Mouse (Mus musculus) midbrain, embryonic 15.5 days (tissue): ENCODE measurements around the gene Narf. TPM values are rescaled to one million over a fixed set of nuclear protein-coding genes. Genes with fewer than 3 reads are reported as not detected.

Experiments used
- ATAC-seq: fragments of 200-750 bp; cut with Nextera tagmentation; replicated peaks from 2 replicates; pipeline ENCODE4 v1.8.0; 2017; ENCODE audit warnings: moderate TSS enrichment
- H3K27ac ChIP-seq: fragments of 300-500 bp; sonication (generic); 2 replicates; pipeline ENCODE4 v1.5.1; 2015; ENCODE audit warnings: mild to moderate bottlenecking, inconsistent platforms
- H3K27me3 ChIP-seq: fragments of 300-500 bp; sonication (generic); replicated peaks from 2 replicates; pipeline ENCODE4 v1.6.1; 2015; ENCODE audit warnings: inconsistent platforms
- H3K36me3 ChIP-seq: fragments of 300-500 bp; sonication (generic); replicated peaks from 2 replicates; pipeline ENCODE4 v1.6.1; 2015; ENCODE audit warnings: inconsistent platforms
- H3K4me1 ChIP-seq: fragments of 300-500 bp; sonication (generic); 2 replicates; pipeline ENCODE4 v1.6.1; 2015; ENCODE audit warnings: inconsistent platforms
- H3K4me2 ChIP-seq: fragments of 300-500 bp; sonication (generic); 2 replicates; pipeline ENCODE4 v1.6.1; 2015; ENCODE audit warnings: inconsistent platforms, mild to moderate bottlenecking, moderate library complexity
- H3K4me3 ChIP-seq: fragments of 300-500 bp; sonication (generic); 2 replicates; pipeline ENCODE4 v1.5.1; 2015; ENCODE audit warnings: mild to moderate bottlenecking, inconsistent platforms
- H3K9ac ChIP-seq: fragments of 300-500 bp; sonication (generic); 2 replicates; pipeline ENCODE4 v1.6.1; 2015; ENCODE audit warnings: mild to moderate bottlenecking, inconsistent platforms
- H3K9me3 ChIP-seq: fragments of 300-500 bp; sonication (generic); 2 replicates; pipeline ENCODE4 v1.6.1; 2016; ENCODE audit warnings: inconsistent platforms
- WGBS: fragments of 180-500 bp; shearing (Covaris S2); methylation state at CpG from one replicate; pipeline ENCODE4 v1.1.7; 2015; ENCODE audit warnings: mixed read lengths; 5-methylcytosine and 5-hydroxymethylcytosine counted together
- polyA plus RNA-seq: library from polyadenylated mRNA; unstranded; fragments of >200 nt; fragmentation: Nextera tagmentation; extraction: Ambion mirVana; gene quantifications from 2 replicates; pipeline ENCODE4 v1.2.1, GENCODE M21; 2015

Narf gene
- polyA plus RNA-seq, 1 experiment from 2014 or later = 106 TPM

GRCm38 (mm10) chr11:121219776-121220175, 17.3 kb upstream of the Narf start:
- no peaks in the 10 kb centered on the region for H3K4me1 ChIP-seq
- no peak for ATAC-seq
- H3K4me3 ChIP-seq = no peak overlapping the region
- no peak overlapping the region for H3K27ac ChIP-seq
- no peak overlapping the region for H3K9ac ChIP-seq
- H3K36me3 ChIP-seq = peaks cover 42% of the 10 kb centered on the region; the same call in 1 of the 2 replicates
- H3K4me2 ChIP-seq = no peak overlapping the region
- H3K9me3 ChIP-seq = no peaks in the 10 kb centered on the region
- WGBS = 89% methylated on average over 11 of the region's 11 CpGs
- no peaks in the 10 kb centered on the region for H3K27me3 ChIP-seq

GRCm38 (mm10) chr11:121220771-121221170, 16.3 kb upstream of the Narf start:
- H3K27ac ChIP-seq = no peak overlapping the region
- H3K36me3 ChIP-seq = peaks cover 43% of the 10 kb centered on the region; the same call in 1 of the 2 replicates
- 91% methylated on average over 5 of the region's 5 CpGs for WGBS
- no peak overlapping the region for H3K4me3 ChIP-seq
- H3K27me3 ChIP-seq = no peaks in the 10 kb centered on the region
- H3K4me2 ChIP-seq = no peak overlapping the region
- no peak overlapping the region for H3K9ac ChIP-seq
- H3K9me3 ChIP-seq = no peaks in the 10 kb centered on the region
- ATAC-seq = no peak
- H3K4me1 ChIP-seq = no peaks in the 10 kb centered on the region

- Histone ChIP-seq H3K27me3 (no peaks in the 10 kb centered on the region), H3K4me2 (no peak overlapping the region), H3K4me1 (no peaks in the 10 kb centered on the region), H3K9me3 (no peaks in the 10 kb centered on the region), H3K27ac (no peak overlapping the region), H3K4me3 (no peak overlapping the region), H3K9ac (no peak overlapping the region), H3K36me3 (peaks cover 39% of the 10 kb centered on the region; the same call in 1 of the 2 replicates)
- ATAC-seq = no peak
- 91% methylated on average over 6 of the region's 6 CpGs for WGBS
These were observed 15.6 kb upstream of the Narf start for GRCm38 (mm10) chr11:121221321-121222010.

GRCm38 (mm10) chr11:121228129-121229017, 8.7 kb upstream of the Narf start:
- Histone ChIP-seq H3K4me2 (peak overlapping the region; percentile 84), H3K9me3 (no peaks in the 10 kb centered on the region), H3K36me3 (peaks cover 14% of the 10 kb centered on the region; the same call in 1 of the 2 replicates), H3K27me3 (no peaks in the 10 kb centered on the region), H3K4me1 (peaks cover 24% of the 10 kb centered on the region), H3K27ac (peak overlapping the region; percentile 72), H3K9ac (peak overlapping the region; percentile 72), H3K4me3 (peak overlapping the region; percentile 68)
- ATAC-seq = peak; percentile 26; the same call in 1 of the 2 replicates
- 30% methylated on average over 21 of the region's 21 CpGs for WGBS

GRCm38 (mm10) chr11:121229018-121229439, 8.0 kb upstream of the Narf start, which contains the start of gene Cybc1:
Gene Cybc1, minus strand, starts transcription at chr11:121229322.
- Histone ChIP-seq H3K27me3 (no peaks in the 10 kb centered on the region), H3K9ac (peak within 1 kb of the TSS; percentile 72), H3K4me1 (peaks cover 24% of the 10 kb centered on the region), H3K4me2 (peak within 1 kb of the TSS; percentile 84), H3K4me3 (peak within 1 kb of the TSS; percentile 68), H3K27ac (peak within 1 kb of the TSS; percentile 72), H3K36me3 (0 out of 2 replicates have a peak, but pooled peaks cover 7% of the 10 kb centered on the region), H3K9me3 (no peaks in the 10 kb centered on the region)
- ATAC-seq = peak; percentile 89
- WGBS = under 1% methylated on average over 23 of the region's 23 CpGs

GRCm38 (mm10) chr11:121231191-121231590, 5.9 kb upstream of the Narf start:
- Histone ChIP-seq H3K27ac (no peak overlapping the region), H3K4me1 (peaks cover 31% of the 10 kb centered on the region), H3K4me2 (no peak overlapping the region), H3K36me3 (no peaks in the 10 kb centered on the region), H3K9me3 (no peaks in the 10 kb centered on the region), H3K9ac (no peak overlapping the region), H3K27me3 (no peaks in the 10 kb centered on the region), H3K4me3 (no peak overlapping the region)
- no peak for ATAC-seq
- 78% methylated on average over 4 of the region's 4 CpGs for WGBS

GRCm38 (mm10) chr11:121231628-121232291, 5.3 kb upstream of the Narf start:
- no peak for ATAC-seq
- H3K9me3 ChIP-seq = no peaks in the 10 kb centered on the region
- no peak overlapping the region for H3K4me3 ChIP-seq
- H3K4me2 ChIP-seq = no peak overlapping the region
- no peaks in the 10 kb centered on the region for H3K27me3 ChIP-seq
- no peaks in the 10 kb centered on the region for H3K36me3 ChIP-seq
- 49% methylated on average over 4 of the region's 4 CpGs for WGBS
- no peak overlapping the region for H3K9ac ChIP-seq
- H3K27ac ChIP-seq = no peak overlapping the region
- H3K4me1 ChIP-seq = peaks cover 34% of the 10 kb centered on the region

GRCm38 (mm10) chr11:121232706-121233105, 4.3 kb upstream of the Narf start:
- Histone ChIP-seq H3K9ac (no peak overlapping the region), H3K9me3 (no peaks in the 10 kb centered on the region), H3K4me3 (no peak overlapping the region), H3K27ac (no peak overlapping the region), H3K27me3 (no peaks in the 10 kb centered on the region), H3K36me3 (no peaks in the 10 kb centered on the region), H3K4me1 (peaks cover 26% of the 10 kb centered on the region), H3K4me2 (no peak overlapping the region)
- ATAC-seq = no peak
- 34% methylated on average over 4 of the region's 4 CpGs for WGBS

GRCm38 (mm10) chr11:121235475-121236238, 1.4 kb upstream of the Narf start:
- peak overlapping the region; percentile 56; the same call in 1 of the 2 replicates for H3K4me2 ChIP-seq
- no peaks in the 10 kb centered on the region for H3K9me3 ChIP-seq
- ATAC-seq = no peak
- WGBS = 29% methylated on average over 9 of the region's 9 CpGs
- no peaks in the 10 kb centered on the region for H3K36me3 ChIP-seq
- peaks cover 35% of the 10 kb centered on the region for H3K4me1 ChIP-seq
- peak overlapping the region; percentile 99 for H3K27ac ChIP-seq
- H3K9ac ChIP-seq = no peak overlapping the region
- peak overlapping the region; percentile 61; the same call in 1 of the 2 replicates for H3K4me3 ChIP-seq
- H3K27me3 ChIP-seq = no peaks in the 10 kb centered on the region

GRCm38 (mm10) chr11:121237345-121238128, 484 bp downstream of the Narf start:
- H3K4me2 ChIP-seq = peak overlapping the region; percentile 56
- peaks cover 41% of the 10 kb centered on the region for H3K4me1 ChIP-seq
- no peaks in the 10 kb centered on the region for H3K27me3 ChIP-seq
- H3K4me3 ChIP-seq = peak overlapping the region; percentile 61
- H3K9ac ChIP-seq = peak overlapping the region; percentile 81
- no peaks in the 10 kb centered on the region; the same call in 1 of the 2 replicates for H3K36me3 ChIP-seq
- ATAC-seq = peak; percentile 30
- H3K9me3 ChIP-seq = no peaks in the 10 kb centered on the region
- 3% methylated on average over 28 of the region's 28 CpGs for WGBS
- peak overlapping the region; percentile 99 for H3K27ac ChIP-seq

GRCm38 (mm10) chr11:121239669-121240068, 2.6 kb downstream of the Narf start:
- no peak overlapping the region for H3K27ac ChIP-seq
- H3K4me2 ChIP-seq = no peak overlapping the region; the same call in 1 of the 2 replicates
- H3K36me3 ChIP-seq = peaks cover 15% of the 10 kb centered on the region
- H3K9ac ChIP-seq = no peak overlapping the region
- H3K4me1 ChIP-seq = peaks cover 41% of the 10 kb centered on the region
- no peaks in the 10 kb centered on the region for H3K9me3 ChIP-seq
- 94% methylated on average over 2 of the region's 2 CpGs for WGBS
- no peaks in the 10 kb centered on the region for H3K27me3 ChIP-seq
- no peak for ATAC-seq
- no peak overlapping the region for H3K4me3 ChIP-seq
